Mouse (Mus musculus) lung, postnatal 0 days (tissue): ENCODE data around the gene Tspan3.

ENCODE experiments used
- CTCF ChIP-seq: IDR thresholded peaks from 2 replicates; pipeline ENCODE4 v1.5.1; 2016; ENCODE audit warnings: antibody characterized with exemption, mild to moderate bottlenecking
- EP300 ChIP-seq: IDR thresholded peaks from 2 replicates; pipeline ENCODE4 v1.6.1; 2016; ENCODE audit warnings: antibody characterized with exemption, mild to moderate bottlenecking, control low read depth

GRCm38 (mm10) chr9:56104921-56105320, 60.4 kb downstream of the Tspan3 start:
- TF ChIP-seq CTCF (no peak), EP300 (no peak)
